Mouse (Mus musculus): Measurements from ENCODE around the gene Akap17b. TPM values are rescaled to one million over a fixed set of nuclear protein-coding genes. Genes with fewer than 3 reads are reported as not detected.

Gene Akap17b
- total RNA-seq, 2 experiments from 2014 or later, result 7.9 to 9.4 TPM

DNA sequence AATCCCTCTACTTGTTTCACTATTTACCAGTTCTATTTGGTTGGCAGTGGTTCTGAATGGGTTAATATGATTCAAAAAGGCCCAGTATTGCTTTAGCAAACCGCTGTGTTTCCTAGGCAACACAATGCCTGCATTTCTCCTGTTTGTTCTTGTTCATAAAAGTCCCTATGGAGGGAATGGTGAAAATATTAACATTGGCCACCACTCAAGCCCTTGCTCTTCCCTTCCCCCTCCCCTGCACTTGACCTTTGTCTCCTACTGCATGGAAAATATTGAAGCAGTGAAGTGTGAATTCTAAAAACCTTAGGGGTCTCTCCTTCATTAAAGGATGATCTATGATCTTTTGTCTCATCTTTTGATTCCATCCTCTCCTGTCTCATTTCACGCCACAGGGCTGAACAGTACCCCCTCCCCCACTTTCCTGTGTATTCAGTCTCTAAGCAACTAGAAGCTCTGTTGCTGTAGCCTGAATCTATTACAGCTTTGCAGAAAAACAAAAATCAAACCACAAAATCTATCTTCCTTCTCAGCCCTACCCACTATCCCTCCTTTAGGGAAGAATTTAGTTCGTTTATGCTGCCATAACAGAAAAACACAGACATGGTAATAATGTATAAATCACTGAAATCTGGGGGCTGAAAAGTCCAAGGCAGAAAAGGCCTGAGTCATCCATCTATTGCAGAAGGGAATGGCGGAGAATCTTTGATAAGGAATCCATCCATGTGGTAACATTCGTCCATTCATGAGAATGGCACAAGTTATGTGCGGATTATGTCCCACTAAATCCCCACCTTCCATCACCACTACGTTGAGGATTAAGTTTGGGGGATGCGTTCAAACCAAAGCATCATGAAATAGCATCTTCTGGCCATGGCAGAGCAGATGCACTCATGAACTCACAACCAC, 57.6 kb downstream of the Akap17b start:
- DNase-seq (ENCODE audit: extremely low spot score in 1 of 2, low spot score in 1 of 2), result no peak

DNA sequence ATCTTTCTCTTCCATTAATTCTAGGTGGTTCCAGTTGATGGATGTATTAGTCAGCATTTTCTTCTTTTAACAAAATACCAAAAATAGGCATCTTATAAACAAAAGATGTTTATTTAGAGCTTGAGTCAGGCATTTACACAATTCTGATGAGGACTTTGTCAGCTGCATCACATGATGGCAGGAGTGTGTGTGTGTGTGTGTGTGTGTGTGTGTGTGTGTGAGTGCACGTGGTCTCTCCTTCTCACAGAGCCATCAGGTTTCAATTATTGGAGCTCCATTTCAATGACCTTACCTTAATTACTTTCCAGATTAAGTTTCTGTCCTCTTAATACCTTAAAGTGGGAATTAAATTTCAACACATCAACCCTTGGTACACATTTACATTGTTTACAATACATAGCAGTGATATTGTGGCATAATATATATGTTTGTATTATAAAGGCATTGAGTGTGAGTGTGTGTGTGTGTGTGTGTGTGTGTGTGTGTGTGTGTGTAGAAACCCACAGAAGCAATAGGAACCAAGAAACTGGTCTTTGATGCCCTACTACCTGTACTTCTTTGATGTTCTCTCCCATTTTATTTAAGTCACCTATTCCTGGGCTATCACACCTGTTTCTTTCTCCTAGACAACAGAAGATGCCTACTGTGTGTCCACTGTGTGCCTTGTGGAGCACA, 58.4 kb downstream of the Akap17b start:
- no peak for DNase-seq (ENCODE audit: extremely low spot score in 1 of 2, low spot score in 1 of 2)

DNA sequence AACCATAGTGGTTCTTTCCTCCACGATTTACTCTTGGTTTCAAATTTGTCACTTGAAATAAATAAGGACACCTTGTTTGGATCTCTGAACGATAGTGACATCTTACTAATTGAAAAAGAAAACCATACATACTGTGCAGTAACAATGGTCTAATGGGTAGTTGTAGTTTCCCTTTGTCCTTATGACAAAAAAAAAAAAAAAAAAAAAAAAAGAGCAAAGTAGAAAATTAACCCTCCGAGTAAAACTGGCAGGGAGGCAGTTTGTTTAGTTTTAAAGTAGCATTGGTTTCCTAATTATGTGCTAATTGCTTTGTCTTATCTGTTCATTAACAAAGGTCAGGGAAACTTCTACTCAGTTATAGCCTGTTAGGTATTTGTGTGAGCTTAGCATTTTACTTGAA, 83.1 kb downstream of the Akap17b start:
- no peak for DNase-seq (ENCODE audit: extremely low spot score in 1 of 2, low spot score in 1 of 2)

DNA sequence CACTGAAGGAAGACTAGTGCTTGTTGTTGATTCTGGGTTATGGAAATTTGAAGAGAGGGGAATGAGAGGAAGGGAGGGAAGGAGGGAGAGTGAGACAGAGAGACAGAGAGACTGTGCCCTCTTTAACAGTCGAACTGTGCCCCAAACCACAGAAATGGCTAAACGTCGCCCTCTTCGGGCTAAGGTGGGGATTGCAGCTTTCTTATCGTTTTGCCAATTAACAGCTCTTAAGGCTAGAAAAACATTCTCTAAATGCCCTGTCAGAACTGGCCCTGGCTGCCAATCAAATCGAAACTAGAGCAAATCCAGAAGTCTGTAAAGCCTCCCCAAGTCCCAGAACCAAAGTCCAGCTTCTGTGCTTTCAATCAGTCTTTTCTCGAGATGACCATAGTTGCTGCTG, 83.5 kb downstream of the Akap17b start:
- peak; percentile 58 to 85 for DNase-seq (ENCODE audit: extremely low spot score in 1 of 2, low spot score in 1 of 2)

- no peak for DNase-seq (ENCODE audit: extremely low spot score in 1 of 2, low spot score in 1 of 2)
Measured at GRCm38 (mm10) chrX:36560170-36560569, 85.0 kb downstream of the Akap17b start.

Other genes starting within 250 kb of the Akap17b start
- gene Gm6268, start 244.1 kb downstream of the Akap17b start, total RNA-seq (2021), result not detected
- 1 to 10 TPM; 1.9 to 3.7 TPM for gene Gm14569, start 153.6 kb downstream of the Akap17b start, total RNA-seq (2021)
- gene Pgrmc1, start 47.2 kb downstream of the Akap17b start, total RNA-seq (2021), result 100 to 1,000 TPM; 270 to 328 TPM
- under 1 TPM in 1 of 2 experiments, not detected in 1; 0.32 TPM for gene Slc25a43, start 98.3 kb upstream of the Akap17b start, total RNA-seq (2021)
- 100 to 1,000 TPM; 334 to 370 TPM for gene Slc25a5, start 150.3 kb upstream of the Akap17b start, total RNA-seq (2021)
- gene Ube2a, start 228.5 kb upstream of the Akap17b start, total RNA-seq (2021), result 10 to 100 TPM; 55.8 to 61.8 TPM
- 10 to 100 TPM; 37.0 to 39.3 TPM for gene C330007P06Rik, start 228.7 kb upstream of the Akap17b start, total RNA-seq (2021)

Data from layer of hippocampus, postnatal 25 days (tissue).